Mouse (Mus musculus) retina, embryonic 14.5 days (tissue): Measurements from ENCODE around the gene Fkbp2.

ENCODE experiments used
- DNase-seq: peaks from one replicate; pipeline ENCODE4 v3.0.0-alpha.2; 2015; ENCODE audit warnings: low spot score

The Fkbp2 gene

DNA sequence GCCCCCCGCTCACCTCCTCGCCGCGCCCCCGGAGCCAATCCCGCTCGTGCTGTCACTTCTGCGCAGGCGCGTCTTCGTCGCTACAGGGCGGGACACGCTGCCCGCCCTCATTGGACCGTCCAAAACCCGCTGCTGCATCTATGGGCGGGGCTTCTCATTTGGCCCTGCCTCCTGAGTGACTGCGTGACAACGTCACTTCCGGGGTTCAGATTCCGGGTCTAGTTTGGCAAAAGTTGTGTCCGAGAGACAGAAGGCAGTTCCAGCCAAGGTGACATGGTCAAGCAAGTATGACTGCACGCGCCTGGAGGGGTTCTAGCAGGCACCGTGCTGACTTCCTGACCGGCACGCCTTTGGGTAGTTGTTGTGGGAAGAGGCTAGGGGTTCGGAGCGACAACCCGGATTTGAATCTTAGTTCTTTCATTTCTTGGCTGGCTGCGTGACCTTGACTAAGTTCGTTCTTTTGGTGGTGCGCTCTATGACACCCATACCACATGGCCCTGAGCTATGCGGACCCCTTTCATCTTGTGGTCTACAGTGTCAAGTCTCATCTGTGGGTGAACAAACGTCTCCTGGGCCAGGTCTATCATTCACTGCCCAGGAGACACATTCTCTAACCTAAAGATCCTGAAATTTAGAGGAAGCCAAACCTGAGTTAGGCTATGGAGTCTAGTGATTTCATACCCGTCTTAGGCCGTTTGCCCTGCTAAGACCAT lies at the start of gene Fkbp2:
Fkbp2 (minus strand) TSS at position 121 of the 713 bp plus-strand sequence.
- peak; percentile 99 for DNase-seq

- DNase-seq: no peak
Measured at GRCm38 (mm10) chr19:7029531-7029930, 49.2 kb upstream of the Fkbp2 start.

- peak; percentile 81 for DNase-seq
Measured at GRCm38 (mm10) chr19:7020224-7020641, 39.9 kb upstream of the Fkbp2 start.

DNA sequence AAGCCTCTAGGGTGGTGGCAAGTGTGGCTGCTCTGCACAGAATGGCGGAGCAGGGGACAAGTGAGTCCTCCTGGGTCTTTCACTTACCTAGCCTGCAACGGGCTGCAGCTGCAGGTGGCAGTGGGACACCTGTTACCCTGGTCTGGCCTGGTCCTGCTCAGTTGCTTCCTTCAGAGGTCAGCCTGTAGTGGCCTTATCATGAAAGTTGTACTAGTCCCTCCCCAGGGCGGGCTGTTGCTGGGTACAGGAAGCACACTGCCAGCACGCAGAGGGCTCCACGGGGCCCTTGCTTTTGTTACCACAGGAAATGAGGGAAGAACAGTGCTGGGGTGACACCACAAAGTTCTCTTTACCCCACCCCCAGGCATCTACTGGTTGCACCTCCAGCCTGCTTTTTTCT lies 38.9 kb upstream of the Fkbp2 start, which contains the start of gene Fermt3:
Fermt3 (minus strand) TSS at position 279 of the 400 bp plus-strand sequence.
- no peak for DNase-seq

GRCm38 (mm10) chr19:7018546-7018945 lies 38.2 kb upstream of the Fkbp2 start:
- DNase-seq: no peak

GRCm38 (mm10) chr19:7017541-7018457 lies 37.5 kb upstream of the Fkbp2 start:
- DNase-seq: no peak

DNA sequence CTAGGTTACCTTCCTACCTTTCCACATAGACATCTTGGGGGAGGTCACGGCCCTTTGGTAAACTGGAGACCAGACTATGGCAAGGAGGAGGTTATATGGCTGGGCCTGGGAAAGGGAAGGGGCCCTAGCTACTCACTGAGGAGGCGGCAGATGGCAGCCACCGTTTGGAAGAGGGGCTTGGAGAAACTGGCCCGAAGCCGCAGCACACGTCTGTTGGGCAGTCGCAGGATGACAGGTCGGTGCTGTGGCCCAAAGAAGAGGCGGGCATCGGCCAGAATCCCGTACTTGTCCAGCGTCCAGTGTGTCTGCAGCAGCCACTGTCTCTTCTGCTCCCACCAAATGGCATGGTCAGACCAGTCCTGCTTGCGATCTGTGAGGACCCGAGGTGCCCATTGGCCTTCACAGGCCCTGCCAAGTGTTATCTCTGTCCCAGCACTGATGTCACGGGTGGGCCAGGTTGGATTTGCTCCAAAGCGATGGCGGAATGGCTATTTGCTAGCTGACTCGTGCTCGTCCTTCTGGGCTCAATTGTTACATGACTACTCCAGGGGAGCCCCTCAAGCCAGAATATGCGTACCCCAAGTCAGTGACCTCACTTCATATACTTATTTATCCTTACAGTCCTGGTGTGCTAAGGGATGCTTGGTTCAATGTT lies 34.3 kb upstream of the Fkbp2 start:
- no peak for DNase-seq

DNA sequence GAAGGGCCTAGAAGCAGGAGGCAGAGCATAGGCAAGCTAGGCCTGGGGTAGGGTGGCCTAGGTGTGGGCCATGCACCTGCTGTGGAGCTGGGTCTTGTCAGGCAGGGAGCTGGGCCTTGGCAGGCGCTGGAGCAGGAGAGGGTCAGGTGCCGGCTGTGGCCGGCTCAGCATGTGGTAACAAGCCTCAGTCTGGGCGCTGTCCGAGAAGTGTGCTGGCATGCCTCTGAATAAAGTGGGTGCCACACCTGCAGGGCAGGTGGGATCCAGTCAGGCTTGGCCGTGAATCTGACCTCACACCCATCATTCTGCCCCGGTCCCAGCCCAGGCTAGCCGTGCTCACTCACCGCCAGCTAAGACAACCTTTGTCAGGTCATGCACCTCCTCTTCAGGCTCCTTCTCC lies 33.7 kb upstream of the Fkbp2 start:
- no peak for DNase-seq

DNA sequence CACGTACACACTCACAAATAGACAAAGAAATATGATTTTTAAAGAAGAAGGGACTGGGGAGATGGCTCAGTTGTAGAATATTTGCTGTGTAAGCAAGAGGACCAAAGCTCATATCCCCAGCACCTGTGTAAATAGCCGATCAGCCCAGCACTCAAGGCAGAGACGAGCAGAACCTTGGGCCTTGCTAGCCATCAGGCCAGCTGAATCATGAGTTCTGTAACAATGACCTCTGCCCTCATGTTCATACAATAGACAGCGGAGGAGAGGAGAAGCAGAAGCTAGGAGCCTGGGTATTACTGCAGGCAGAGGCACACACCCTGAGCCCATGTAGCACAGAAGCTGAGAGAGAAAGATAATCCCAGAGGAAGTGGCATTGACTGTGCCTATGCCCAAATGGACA lies 32.1 kb upstream of the Fkbp2 start:
- DNase-seq: no peak

- DNase-seq: no peak
Measured at GRCm38 (mm10) chr19:7006892-7007593, 26.7 kb upstream of the Fkbp2 start.

- DNase-seq: no peak
Measured at GRCm38 (mm10) chr19:6999360-7000063, 19.2 kb upstream of the Fkbp2 start.

- no peak for DNase-seq
Measured at GRCm38 (mm10) chr19:6997721-6998290, 17.5 kb upstream of the Fkbp2 start.

- DNase-seq: peak; percentile 88
Measured at GRCm38 (mm10) chr19:6996006-6996405, 15.7 kb upstream of the Fkbp2 start, which contains the start of the genes Nudt22 and Trpt1. Nudt22 (minus strand) TSS chr19:6996117. Trpt1 (plus strand) TSS chr19:6996131.

DNA sequence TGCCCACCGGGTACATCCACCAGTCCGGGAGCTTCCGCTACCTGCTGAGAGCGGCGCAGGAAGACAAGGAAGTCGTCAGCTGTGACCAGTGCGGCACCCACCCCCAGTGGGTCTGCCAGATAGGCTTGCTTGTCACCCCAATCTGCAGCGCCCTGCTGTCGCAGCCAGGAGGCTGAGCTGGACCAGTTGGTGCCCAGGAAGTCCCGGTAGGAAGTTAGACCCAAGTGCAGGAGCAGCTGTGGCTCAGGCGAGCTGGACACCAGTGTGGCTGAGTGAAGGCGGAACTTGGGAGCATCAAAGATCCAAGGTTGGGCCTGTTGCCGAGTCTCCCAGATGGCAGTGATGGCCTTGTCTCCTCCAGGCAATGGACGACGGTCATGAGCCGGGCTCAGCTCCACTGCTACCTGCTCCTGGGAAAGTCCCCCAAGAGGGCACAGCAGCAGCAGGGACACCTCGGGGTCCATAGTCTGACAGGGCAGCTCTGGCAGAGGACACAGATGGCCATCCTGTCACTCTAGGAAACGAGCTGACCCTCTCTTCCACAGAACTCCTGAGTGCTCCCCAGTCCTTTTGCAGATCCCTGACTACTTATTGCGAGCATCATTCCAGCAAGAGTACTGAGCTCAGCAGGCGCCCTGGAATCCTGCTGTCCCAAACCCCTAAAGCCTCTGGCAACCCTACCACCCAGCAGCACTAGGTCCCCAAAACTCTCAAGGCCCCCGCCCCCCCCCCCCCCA lies 15.1 kb upstream of the Fkbp2 start:
- no peak for DNase-seq

GRCm38 (mm10) chr19:6994489-6994888 lies 14.2 kb upstream of the Fkbp2 start:
- DNase-seq: no peak

- no peak for DNase-seq
Measured at GRCm38 (mm10) chr19:6994002-6994401, 13.7 kb upstream of the Fkbp2 start.

- no peak for DNase-seq
Measured at GRCm38 (mm10) chr19:6993011-6993770, 12.9 kb upstream of the Fkbp2 start.

GRCm38 (mm10) chr19:6992011-6992858 lies 11.9 kb upstream of the Fkbp2 start, which contains the start of gene Dnajc4:
Dnajc4 (minus strand) TSS chr19:6992572.
- DNase-seq: peak; percentile 98
